Mouse (Mus musculus): ENCODE data around the gene Tfip11. TPM values are rescaled to one million over a fixed set of nuclear protein-coding genes. Genes with fewer than 3 reads are reported as not detected.

Gene Tfip11
- polyA plus RNA-seq, 1 experiment: 23.9 TPM

DNA sequence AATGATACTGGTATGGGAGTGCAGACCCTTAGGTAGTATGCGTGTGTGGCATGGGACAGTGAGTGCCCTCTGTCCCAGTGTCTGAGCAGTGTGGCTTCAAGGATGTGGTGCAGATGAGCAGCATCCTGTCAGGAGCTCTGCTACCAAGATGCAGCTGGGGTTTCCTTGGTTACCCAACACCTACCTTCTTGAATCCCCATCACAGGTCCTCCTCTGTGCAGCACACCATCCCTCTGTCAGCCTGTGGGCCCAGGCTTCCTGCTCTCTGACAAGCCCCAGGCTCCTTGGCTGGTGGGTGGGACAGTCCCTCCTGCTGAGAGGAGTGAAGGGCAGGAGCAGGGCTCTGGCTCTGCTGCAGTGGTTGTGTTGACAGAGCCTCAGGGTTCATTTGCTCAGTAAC is 51.2 kb downstream of the Tfip11 start:
- H3K27ac ChIP-seq (ENCODE audit: insufficient read depth, low read length): no peak overlapping the region
- H3K9ac ChIP-seq (ENCODE audit: low read depth, poor library complexity, severe bottlenecking): no peak overlapping the region
- no peaks in the 10 kb centered on the region for H3K27me3 ChIP-seq (ENCODE audit: control insufficient read depth, insufficient read depth, low read length, poor library complexity, severe bottlenecking)
- no peaks in the 10 kb centered on the region for H3K9me3 ChIP-seq (replicated peaks; ENCODE audit: control insufficient read depth, insufficient read depth, low read length, poor library complexity, severe bottlenecking)
- H3K4me1 ChIP-seq (ENCODE audit: control insufficient read depth, insufficient read depth, low read length): no peaks in the 10 kb centered on the region
- TF ChIP-seq CTCF (IDR thresholded peaks at IDR 0.05; ENCODE audit: low read depth, low read length) (no peak), POLR2A (IDR thresholded peaks at IDR 0.05; ENCODE audit: insufficient read depth, low read length) (no peak), EP300 (IDR thresholded peaks at IDR 0.05; ENCODE audit: insufficient read depth, low read depth, low read length) (no peak)
- H3K4me3 ChIP-seq (ENCODE audit: low read depth, low read length): no peak overlapping the region
- H3K36me3 ChIP-seq (ENCODE audit: control insufficient read depth, insufficient read depth, low read length, poor library complexity, severe bottlenecking): no peaks in the 10 kb centered on the region

GRCm38 (mm10) chr5:112378716-112379115 is 52.6 kb downstream of the Tfip11 start:
- H3K27me3 ChIP-seq (ENCODE audit: control insufficient read depth, insufficient read depth, low read length, poor library complexity, severe bottlenecking): no peaks in the 10 kb centered on the region
- H3K27ac ChIP-seq (ENCODE audit: insufficient read depth, low read length): no peak overlapping the region
- H3K36me3 ChIP-seq (ENCODE audit: control insufficient read depth, insufficient read depth, low read length, poor library complexity, severe bottlenecking): no peaks in the 10 kb centered on the region
- no peak overlapping the region for H3K4me3 ChIP-seq (ENCODE audit: low read depth, low read length)
- no peak for TF ChIP-seq EP300 (IDR thresholded peaks at IDR 0.05; ENCODE audit: insufficient read depth, low read depth, low read length)
- no peak for TF ChIP-seq CTCF (IDR thresholded peaks at IDR 0.05; ENCODE audit: low read depth, low read length)
- TF ChIP-seq POLR2A (IDR thresholded peaks at IDR 0.05; ENCODE audit: insufficient read depth, low read length): no peak
- H3K9ac ChIP-seq (ENCODE audit: low read depth, poor library complexity, severe bottlenecking): no peak overlapping the region
- no peaks in the 10 kb centered on the region for H3K9me3 ChIP-seq (replicated peaks; ENCODE audit: control insufficient read depth, insufficient read depth, low read length, poor library complexity, severe bottlenecking)
- H3K4me1 ChIP-seq (ENCODE audit: control insufficient read depth, insufficient read depth, low read length): no peaks in the 10 kb centered on the region

GRCm38 (mm10) chr5:112381154-112381553 is 55.0 kb downstream of the Tfip11 start:
- Histone ChIP-seq H3K27ac (ENCODE audit: insufficient read depth, low read length) (no peak overlapping the region), H3K4me3 (ENCODE audit: low read depth, low read length) (no peak overlapping the region), H3K27me3 (ENCODE audit: control insufficient read depth, insufficient read depth, low read length, poor library complexity, severe bottlenecking) (no peaks in the 10 kb centered on the region), H3K36me3 (ENCODE audit: control insufficient read depth, insufficient read depth, low read length, poor library complexity, severe bottlenecking) (no peaks in the 10 kb centered on the region), H3K9me3 (replicated peaks; ENCODE audit: control insufficient read depth, insufficient read depth, low read length, poor library complexity, severe bottlenecking) (no peaks in the 10 kb centered on the region), H3K9ac (ENCODE audit: low read depth, poor library complexity, severe bottlenecking) (no peak overlapping the region), H3K4me1 (ENCODE audit: control insufficient read depth, insufficient read depth, low read length) (no peaks in the 10 kb centered on the region)
- no peak for TF ChIP-seq CTCF (IDR thresholded peaks at IDR 0.05; ENCODE audit: low read depth, low read length)

GRCm38 (mm10) chr5:112382042-112382441 is 55.9 kb downstream of the Tfip11 start:
- Histone ChIP-seq H3K27ac (ENCODE audit: insufficient read depth, low read length) (no peak overlapping the region), H3K27me3 (ENCODE audit: control insufficient read depth, insufficient read depth, low read length, poor library complexity, severe bottlenecking) (no peaks in the 10 kb centered on the region), H3K9me3 (replicated peaks; ENCODE audit: control insufficient read depth, insufficient read depth, low read length, poor library complexity, severe bottlenecking) (no peaks in the 10 kb centered on the region), H3K36me3 (ENCODE audit: control insufficient read depth, insufficient read depth, low read length, poor library complexity, severe bottlenecking) (no peaks in the 10 kb centered on the region), H3K9ac (ENCODE audit: low read depth, poor library complexity, severe bottlenecking) (no peak overlapping the region), H3K4me1 (ENCODE audit: control insufficient read depth, insufficient read depth, low read length) (no peaks in the 10 kb centered on the region), H3K4me3 (ENCODE audit: low read depth, low read length) (no peak overlapping the region)
- TF ChIP-seq EP300 (IDR thresholded peaks at IDR 0.05; ENCODE audit: insufficient read depth, low read depth, low read length): no peak
- TF ChIP-seq CTCF (IDR thresholded peaks at IDR 0.05; ENCODE audit: low read depth, low read length): no peak
- no peak for TF ChIP-seq POLR2A (IDR thresholded peaks at IDR 0.05; ENCODE audit: insufficient read depth, low read length)

DNA sequence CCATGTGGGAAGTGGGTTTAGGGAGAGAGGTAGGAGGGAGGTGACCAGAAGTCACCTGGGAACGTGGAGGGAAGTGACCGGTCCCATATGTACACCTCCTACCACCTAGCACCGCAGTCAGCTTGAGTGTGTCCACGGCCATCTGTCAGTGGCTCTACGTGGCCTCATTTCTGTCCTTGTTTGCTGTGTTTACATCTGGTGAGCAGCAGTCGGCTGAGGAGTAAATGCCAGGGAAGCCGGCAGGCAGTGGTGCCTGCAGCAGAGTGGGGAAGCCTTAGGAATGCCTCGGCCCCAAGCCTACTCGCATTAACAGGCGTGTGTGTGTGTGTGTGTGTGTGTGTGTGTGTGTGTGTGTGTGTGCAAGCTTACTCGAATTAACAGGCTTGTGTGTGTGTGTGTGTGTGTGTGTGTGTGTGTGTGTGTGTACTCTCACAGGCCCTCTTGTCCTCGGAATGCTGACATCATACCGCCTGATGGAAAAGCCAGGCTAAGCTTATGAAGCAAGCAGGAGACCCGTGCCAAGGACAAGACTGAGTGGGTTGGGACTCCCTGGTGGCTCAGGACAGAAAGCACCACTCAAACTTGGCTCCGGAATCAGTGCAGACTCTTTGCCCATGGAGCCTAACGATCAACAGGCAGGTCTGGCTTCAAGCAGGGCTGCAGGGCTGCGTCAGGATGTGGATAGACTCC is 56.6 kb downstream of the Tfip11 start:
- Histone ChIP-seq H3K4me3 (ENCODE audit: low read depth, low read length) (no peak overlapping the region), H3K9ac (ENCODE audit: low read depth, poor library complexity, severe bottlenecking) (no peak overlapping the region), H3K36me3 (ENCODE audit: control insufficient read depth, insufficient read depth, low read length, poor library complexity, severe bottlenecking) (no peaks in the 10 kb centered on the region), H3K27me3 (ENCODE audit: control insufficient read depth, insufficient read depth, low read length, poor library complexity, severe bottlenecking) (no peaks in the 10 kb centered on the region), H3K27ac (ENCODE audit: insufficient read depth, low read length) (no peak overlapping the region), H3K9me3 (replicated peaks; ENCODE audit: control insufficient read depth, insufficient read depth, low read length, poor library complexity, severe bottlenecking) (no peaks in the 10 kb centered on the region), H3K4me1 (ENCODE audit: control insufficient read depth, insufficient read depth, low read length) (no peaks in the 10 kb centered on the region)
- no peak for TF ChIP-seq POLR2A (IDR thresholded peaks at IDR 0.05; ENCODE audit: insufficient read depth, low read length)
- TF ChIP-seq EP300 (IDR thresholded peaks at IDR 0.05; ENCODE audit: insufficient read depth, low read depth, low read length): no peak
- TF ChIP-seq CTCF (IDR thresholded peaks at IDR 0.05; ENCODE audit: low read depth, low read length): no peak

- H3K9me3 ChIP-seq (replicated peaks; ENCODE audit: control insufficient read depth, insufficient read depth, low read length, poor library complexity, severe bottlenecking): no peaks in the 10 kb centered on the region
- no peak overlapping the region for H3K27ac ChIP-seq (ENCODE audit: insufficient read depth, low read length)
- H3K27me3 ChIP-seq (ENCODE audit: control insufficient read depth, insufficient read depth, low read length, poor library complexity, severe bottlenecking): no peaks in the 10 kb centered on the region
- H3K36me3 ChIP-seq (ENCODE audit: control insufficient read depth, insufficient read depth, low read length, poor library complexity, severe bottlenecking): no peaks in the 10 kb centered on the region
- TF ChIP-seq CTCF (IDR thresholded peaks at IDR 0.05; ENCODE audit: low read depth, low read length): no peak
- no peak for TF ChIP-seq EP300 (IDR thresholded peaks at IDR 0.05; ENCODE audit: insufficient read depth, low read depth, low read length)
- TF ChIP-seq POLR2A (IDR thresholded peaks at IDR 0.05; ENCODE audit: insufficient read depth, low read length): no peak
- no peaks in the 10 kb centered on the region for H3K4me1 ChIP-seq (ENCODE audit: control insufficient read depth, insufficient read depth, low read length)
- no peak overlapping the region for H3K4me3 ChIP-seq (ENCODE audit: low read depth, low read length)
- no peak overlapping the region for H3K9ac ChIP-seq (ENCODE audit: low read depth, poor library complexity, severe bottlenecking)
Measured at GRCm38 (mm10) chr5:112384805-112385472, 58.8 kb downstream of the Tfip11 start.
